Mouse (Mus musculus) thymus, postnatal 36 days (tissue): Measurements from ENCODE around the gene Mcm7.
"Not testable (repeated sequence)": the region's sequence is repeated elsewhere in the genome, so short reads cannot be mapped to it uniquely, and the experiment has no call there.

Experiments
- DNase-seq, 2 experiments: peaks; one replicate each; pipeline ENCODE4 v3.0.0; 2022; ENCODE audit warnings: mixed read lengths in 2 of 2

Gene Mcm7

DNA sequence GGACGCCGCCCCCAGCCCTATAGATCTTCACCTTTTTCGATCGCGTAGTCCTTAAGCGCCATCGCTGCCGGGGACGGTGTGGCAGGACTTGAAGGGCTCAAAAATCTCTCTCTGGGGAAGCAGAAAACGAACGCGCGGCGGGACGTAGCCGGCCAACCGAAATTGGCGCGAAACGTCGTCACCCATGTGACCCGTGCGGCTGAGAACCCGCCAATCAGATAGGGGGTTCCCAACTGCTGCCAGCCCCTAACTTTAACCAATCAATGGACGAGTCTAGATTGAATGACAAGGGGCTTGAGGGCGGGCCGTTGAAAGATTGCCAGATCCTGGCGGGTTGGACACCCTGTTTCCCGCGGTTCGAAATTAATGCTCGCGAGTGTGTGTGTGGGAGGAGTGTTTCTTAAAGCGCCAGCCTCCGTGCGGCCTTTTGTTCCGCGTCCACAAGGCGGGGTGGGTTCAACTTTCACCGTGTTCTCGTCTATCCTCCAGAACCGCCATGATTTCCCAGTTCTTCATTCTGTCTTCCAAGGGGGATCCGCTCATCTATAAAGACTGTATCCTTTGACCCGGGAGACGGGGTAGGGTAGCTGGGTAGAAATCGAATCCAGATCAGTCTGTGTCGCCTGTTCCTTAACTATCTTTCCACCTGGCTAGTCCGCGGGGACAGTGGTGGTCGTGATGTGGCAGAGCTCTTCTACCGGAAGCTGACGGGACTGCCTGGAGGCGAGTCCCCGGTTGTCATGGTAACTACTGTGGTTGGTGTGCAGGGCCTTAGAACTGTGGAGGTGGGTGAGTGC lies at the start of gene Mcm7, which contains the start of gene Ap4m1:
Mcm7 (minus strand) TSS at position 728 of the 797 bp plus-strand sequence.
Ap4m1 (plus strand) TSS at position 308 of the 797 bp plus-strand sequence.
- DNase-seq: peak; percentile 84 to 90

GRCm38 (mm10) chr5:138219864-138220263 lies 47.6 kb upstream of the Mcm7 start:
- no peak for DNase-seq

DNA sequence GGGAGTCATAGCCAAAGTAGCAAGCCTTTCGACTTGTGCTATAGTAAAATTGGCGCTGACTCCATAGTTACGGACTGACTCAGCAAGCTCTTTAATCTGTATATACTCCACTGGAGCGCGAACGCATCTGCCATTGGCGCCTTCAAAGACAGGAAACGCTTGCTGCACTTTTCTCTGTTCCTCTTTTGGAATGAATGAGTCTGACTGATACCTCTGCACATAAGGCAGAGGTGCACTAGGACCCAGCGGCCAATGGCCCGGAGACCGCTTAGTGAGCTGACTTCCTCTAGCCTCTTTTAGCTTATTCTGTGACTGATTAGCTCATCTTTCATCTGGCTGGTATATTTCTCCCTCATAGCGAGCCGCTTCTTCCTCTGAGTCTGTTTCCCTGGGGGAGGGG lies 44.4 kb upstream of the Mcm7 start:
- DNase-seq: not testable (repeated sequence)

DNA sequence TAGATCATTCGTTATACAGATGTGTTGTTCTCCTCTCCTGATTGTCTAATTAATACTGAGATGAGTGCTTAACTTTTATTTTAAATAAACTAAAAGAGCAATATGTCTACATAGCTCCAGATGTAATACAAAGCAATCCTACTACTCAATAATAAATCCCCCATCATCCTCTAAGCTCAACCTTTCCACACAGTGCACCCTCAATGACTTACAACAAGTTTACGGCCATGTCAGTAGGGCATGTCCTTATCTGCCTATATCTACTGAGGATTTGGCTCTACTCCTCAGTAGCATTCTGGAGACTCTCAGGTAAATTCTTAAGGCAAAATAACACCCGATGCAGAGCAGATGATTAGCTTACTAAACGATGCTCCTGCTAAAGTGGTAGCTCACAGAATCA lies 35.7 kb upstream of the Mcm7 start:
- DNase-seq: no peak

- no peak for DNase-seq
These were observed 35.0 kb upstream of the Mcm7 start for GRCm38 (mm10) chr5:138207253-138207652.

- no peak for DNase-seq
These were observed 29.9 kb upstream of the Mcm7 start for GRCm38 (mm10) chr5:138202086-138202485.

DNA sequence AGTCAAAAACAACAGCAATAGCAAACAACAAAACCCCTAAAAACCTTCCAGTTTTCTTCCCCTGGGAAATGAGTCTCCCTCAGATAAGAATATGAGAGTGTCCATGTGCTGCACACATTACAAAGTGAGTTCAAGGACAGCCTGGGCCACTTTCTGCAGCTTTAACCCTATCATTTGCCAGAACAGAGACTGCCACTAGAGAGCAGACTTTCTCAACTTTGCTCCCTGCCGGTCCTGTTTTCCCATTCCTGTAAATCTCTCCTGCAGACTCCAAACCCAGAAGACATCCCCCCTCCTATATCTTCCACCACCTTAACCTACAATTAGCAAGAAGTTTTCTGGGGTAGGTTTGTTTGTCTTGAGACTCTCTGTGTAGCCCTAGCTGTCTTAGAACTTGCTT lies 27.4 kb upstream of the Mcm7 start:
- no peak for DNase-seq

DNA sequence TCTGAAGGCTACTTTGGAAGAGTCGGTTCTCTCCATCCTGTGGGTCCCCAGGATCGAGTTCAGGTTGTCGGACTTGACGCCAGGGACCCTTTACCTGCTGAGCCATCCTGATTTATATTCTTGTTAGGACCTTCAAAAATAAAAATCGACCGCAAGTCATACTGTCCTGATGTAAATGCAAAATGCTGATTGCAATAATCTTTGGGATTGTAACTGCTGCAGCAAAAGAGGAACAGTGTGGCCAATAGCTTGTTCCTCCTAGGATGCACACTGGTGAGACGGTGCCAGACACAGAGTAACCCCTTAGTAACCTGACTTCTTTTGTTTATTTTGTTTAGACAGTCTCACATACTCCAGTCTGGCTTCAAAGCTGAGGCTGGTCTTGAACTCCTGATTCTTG lies 23.2 kb upstream of the Mcm7 start:
- DNase-seq: no peak

DNA sequence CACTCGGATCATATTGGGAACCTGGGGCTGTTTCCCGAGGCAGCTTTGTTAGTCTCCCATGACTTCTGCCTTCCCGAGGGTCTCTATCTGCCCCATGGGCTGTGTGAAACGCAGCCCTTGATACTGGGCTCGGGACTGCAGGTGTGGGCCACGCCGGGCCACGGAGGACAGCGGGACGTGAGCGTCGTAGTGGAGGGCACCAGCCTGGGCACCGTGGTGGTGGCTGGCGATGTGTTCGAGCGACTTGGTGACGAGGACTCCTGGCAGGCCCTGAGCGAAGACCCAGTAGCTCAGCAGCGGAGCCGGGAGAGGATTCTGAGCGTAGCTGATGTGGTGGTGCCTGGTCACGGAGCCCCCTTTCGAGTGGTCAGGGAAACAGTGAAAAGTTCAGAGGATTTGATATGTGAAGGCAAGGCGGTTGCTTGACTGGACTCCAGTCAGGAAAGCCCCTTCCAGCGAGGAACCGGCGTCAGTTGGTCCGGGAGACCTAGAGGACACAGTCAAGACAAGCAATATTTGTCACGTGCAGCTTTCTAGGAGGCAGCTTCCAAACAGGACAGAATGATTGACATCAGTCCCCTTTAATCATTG lies 22.6 kb upstream of the Mcm7 start:
- no peak for DNase-seq

DNA sequence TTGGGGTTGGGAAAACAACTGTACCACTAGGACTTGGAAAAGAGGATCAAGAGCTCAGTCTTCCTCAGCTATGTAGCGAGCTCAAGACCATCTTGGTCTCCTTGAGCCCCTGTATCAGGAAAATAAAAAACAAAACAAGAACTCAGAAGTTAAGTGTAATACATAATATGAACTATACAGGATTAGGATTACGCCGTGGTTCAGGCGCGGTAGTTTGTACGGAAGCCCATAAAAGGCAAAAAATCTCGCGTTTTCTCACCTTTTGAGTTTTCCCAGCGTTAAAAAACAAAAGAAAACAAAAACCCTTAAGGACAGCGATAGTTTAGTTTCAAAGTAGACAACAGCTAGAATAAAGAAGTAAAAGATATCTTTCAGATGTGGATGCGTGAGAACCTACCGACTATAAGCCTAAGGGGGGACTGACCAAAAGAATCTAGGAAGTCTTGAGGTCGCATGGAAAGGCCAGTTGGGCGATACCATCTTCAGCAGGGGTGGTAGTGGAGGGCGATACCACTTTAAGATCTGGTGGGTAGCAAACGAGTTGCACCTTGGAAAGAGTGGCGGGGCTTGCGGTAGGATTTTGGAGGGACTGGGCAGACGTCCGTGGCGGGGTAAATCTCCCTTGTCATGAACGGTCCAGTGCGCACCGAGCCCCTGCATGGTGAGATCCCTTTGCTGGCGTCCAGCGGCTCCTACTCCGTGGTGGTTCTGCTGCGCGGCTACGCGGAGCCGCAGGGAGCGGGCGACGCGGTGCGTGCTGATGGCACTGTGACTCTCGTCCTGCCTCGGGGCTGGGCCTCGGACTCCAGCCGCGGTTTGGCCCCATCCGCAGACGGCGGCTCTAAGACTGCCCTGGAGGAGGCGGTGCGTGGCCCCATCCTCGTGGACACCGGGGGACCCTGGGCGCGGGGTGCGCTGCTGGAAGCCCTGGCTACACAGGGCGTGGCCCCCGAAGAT lies 21.8 kb upstream of the Mcm7 start, which contains the start of gene Mblac1:
Mblac1 (plus strand) TSS at position 544 of the 957 bp plus-strand sequence.
- DNase-seq: peak; percentile 81 to 84

DNA sequence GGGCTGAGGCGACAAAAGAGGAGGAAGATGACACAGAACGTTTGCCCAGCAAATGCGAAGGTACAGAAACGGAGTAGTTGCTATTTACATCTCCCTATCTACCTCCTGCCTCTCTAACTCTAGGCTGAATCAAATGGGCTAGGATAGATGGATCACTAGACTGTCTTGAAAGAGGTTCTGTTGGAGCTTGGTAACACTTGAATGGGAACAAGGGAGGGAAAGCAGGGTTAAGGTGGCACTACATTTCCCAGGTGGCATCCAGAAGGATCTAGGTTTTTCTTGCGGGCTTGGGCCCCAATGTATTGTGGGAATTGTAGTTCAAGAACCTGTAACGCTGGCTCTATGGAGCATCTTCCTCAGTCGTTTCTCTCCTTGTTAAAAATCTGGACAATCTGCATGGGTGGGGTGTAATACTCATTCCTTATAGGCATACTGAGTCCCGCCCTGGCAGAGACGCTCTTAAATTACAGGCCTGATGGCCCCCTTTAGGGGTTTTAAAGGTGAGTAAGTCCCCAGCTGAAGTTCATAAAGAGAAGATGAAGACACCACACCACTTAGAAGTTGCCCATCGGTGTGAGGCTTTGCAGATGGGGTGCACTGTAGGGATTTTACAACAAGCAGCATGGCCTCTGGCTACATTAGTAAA lies 15.6 kb upstream of the Mcm7 start:
- DNase-seq: peak; percentile 53 to 63

- DNase-seq: peak; percentile 83
These were observed 14.9 kb upstream of the Mcm7 start, which contains the start of the genes Taf6 and Cnpy4 for GRCm38 (mm10) chr5:138186950-138187638. Taf6 (minus strand) TSS chr5:138187451. Cnpy4 (plus strand) TSS chr5:138187485.

GRCm38 (mm10) chr5:138173217-138173616 lies 995 bp upstream of the Mcm7 start:
- DNase-seq: no peak

- DNase-seq: peak; percentile 91 to 92
These were observed 1.2 kb downstream of the Mcm7 start for GRCm38 (mm10) chr5:138170936-138171561.

DNA sequence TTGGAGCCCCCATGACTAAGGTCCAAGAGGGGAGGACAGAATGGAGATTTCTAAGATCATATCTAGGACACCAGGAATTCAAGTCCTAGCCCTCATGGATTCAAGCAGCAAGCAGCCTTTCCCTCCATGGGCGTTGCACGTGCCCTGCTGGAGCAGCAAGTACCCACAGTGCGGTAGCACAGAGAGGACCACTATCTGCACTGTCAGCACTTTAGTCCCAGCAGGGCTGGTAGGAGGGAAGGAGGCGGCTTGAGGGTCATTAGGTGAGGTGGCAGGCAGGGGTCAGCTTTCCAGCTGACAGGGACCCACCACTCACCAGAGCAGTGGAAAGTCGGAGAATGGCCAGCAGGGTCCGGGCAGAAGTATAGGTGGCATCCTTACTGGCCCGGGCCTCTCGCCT lies 6.6 kb downstream of the Mcm7 start:
- no peak for DNase-seq

- no peak for DNase-seq
These were observed 8.6 kb downstream of the Mcm7 start for GRCm38 (mm10) chr5:138163610-138164009.

GRCm38 (mm10) chr5:138163046-138163445 lies 9.2 kb downstream of the Mcm7 start:
- DNase-seq: no peak

- DNase-seq: peak; percentile 94 to 95
These were observed 11.2 kb downstream of the Mcm7 start, which contains the start of gene Cops6 for GRCm38 (mm10) chr5:138160842-138161665. Cops6 (plus strand) TSS chr5:138161071.

DNA sequence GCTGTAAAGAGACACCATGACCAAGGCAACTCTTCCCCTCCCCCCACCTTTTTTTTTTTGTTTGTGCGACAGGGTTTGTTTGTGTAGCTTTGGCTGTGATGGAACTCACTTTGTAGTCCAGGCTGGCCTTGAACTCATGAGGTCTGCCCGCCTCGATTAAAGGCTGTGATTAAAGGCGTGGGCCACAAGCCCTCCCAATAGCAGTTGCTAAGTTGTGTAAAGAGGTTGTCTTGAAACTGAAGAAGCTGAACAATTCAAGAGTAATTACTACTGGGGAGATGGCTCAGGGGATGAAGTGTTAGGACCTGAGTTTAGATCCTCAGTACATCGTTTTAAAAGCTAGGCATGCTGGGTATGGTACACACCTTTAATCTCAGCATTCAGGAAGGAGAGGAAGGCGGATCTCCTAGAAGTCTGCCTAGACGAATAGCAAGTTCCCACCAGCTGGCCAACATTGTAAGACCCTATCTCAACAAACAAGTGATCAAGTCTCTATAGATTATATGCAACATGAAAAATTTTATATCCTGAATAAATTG lies 11.9 kb downstream of the Mcm7 start:
- no peak for DNase-seq

DNA sequence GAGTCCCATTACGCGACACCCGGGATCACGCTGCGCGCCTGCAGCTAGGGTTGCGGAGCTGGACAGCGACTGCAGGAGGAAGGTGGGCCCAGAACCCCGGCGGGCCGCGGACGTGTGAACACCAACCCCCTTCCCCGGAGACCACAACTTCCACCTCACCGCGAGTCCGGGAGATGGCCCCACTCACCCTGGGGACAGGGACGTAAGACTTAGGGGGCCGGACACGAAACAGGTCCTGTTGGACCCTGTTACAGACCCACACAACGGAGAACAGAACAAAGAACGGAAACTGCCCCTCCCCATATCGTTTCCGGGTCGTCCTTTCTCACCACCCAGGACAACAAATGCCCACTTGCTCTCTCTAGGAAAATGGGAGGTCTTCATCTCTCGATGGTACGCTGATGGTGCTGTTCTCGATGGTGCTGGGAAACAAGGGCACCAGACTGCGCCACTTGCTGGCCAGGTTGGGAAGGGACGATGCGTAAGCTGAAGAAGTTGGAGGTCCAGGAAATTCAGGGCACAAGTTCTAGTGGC lies 16.7 kb downstream of the Mcm7 start, which contains the start of gene Zfp113:
Zfp113 (minus strand) TSS at position 302 of the 534 bp plus-strand sequence.
- DNase-seq: peak; percentile 84 to 88
